Mouse (Mus musculus): ENCODE data around the gene Cldn1.

Gene Cldn1

GRCm38 (mm10) chr16:26371325-26372053 is at the start of gene Cldn1:
Gene Cldn1, minus strand, starts transcription at chr16:26371841.
- DNase-seq (ENCODE audit: low spot score): peak; percentile 86

GRCm38 (mm10) chr16:26418616-26419015 is 47.0 kb upstream of the Cldn1 start:
- DNase-seq (ENCODE audit: low spot score): no peak

- DNase-seq (ENCODE audit: low spot score): no peak
Observed at GRCm38 (mm10) chr16:26404070-26404469, 32.4 kb upstream of the Cldn1 start.

GRCm38 (mm10) chr16:26400971-26401370 is 29.3 kb upstream of the Cldn1 start:
- peak; percentile 11 for DNase-seq (ENCODE audit: low spot score)

GRCm38 (mm10) chr16:26400549-26400948 is 28.9 kb upstream of the Cldn1 start:
- DNase-seq (ENCODE audit: low spot score): no peak

GRCm38 (mm10) chr16:26390936-26391335 is 19.3 kb upstream of the Cldn1 start:
- no peak for DNase-seq (ENCODE audit: low spot score)

GRCm38 (mm10) chr16:26386159-26386558 is 14.5 kb upstream of the Cldn1 start:
- DNase-seq (ENCODE audit: low spot score): no peak

GRCm38 (mm10) chr16:26384112-26384649 is 12.5 kb upstream of the Cldn1 start:
- no peak for DNase-seq (ENCODE audit: low spot score)

GRCm38 (mm10) chr16:26377170-26377569 is 5.5 kb upstream of the Cldn1 start:
- DNase-seq (ENCODE audit: low spot score): no peak

GRCm38 (mm10) chr16:26370127-26370526 is 1.5 kb downstream of the Cldn1 start:
- DNase-seq (ENCODE audit: low spot score): no peak

- DNase-seq (ENCODE audit: low spot score): no peak
Observed at GRCm38 (mm10) chr16:26369044-26369730, 2.5 kb downstream of the Cldn1 start.

GRCm38 (mm10) chr16:26368121-26368520 is 3.5 kb downstream of the Cldn1 start:
- DNase-seq (ENCODE audit: low spot score): no peak

- no peak for DNase-seq (ENCODE audit: low spot score)
Observed at GRCm38 (mm10) chr16:26360694-26361093, 10.9 kb downstream of the Cldn1 start.

GRCm38 (mm10) chr16:26359619-26360018 is 12.0 kb downstream of the Cldn1 start:
- no peak for DNase-seq (ENCODE audit: low spot score)

- DNase-seq (ENCODE audit: low spot score): no peak
Observed at GRCm38 (mm10) chr16:26358898-26359297, 12.7 kb downstream of the Cldn1 start.

- no peak for DNase-seq (ENCODE audit: low spot score)
Observed at GRCm38 (mm10) chr16:26357863-26358780, 13.5 kb downstream of the Cldn1 start.

- no peak for DNase-seq (ENCODE audit: low spot score)
Observed at GRCm38 (mm10) chr16:26355513-26355912, 16.1 kb downstream of the Cldn1 start.

GRCm38 (mm10) chr16:26350786-26351185 is 20.9 kb downstream of the Cldn1 start:
- no peak for DNase-seq (ENCODE audit: low spot score)

GRCm38 (mm10) chr16:26348809-26349208 is 22.8 kb downstream of the Cldn1 start:
- no peak for DNase-seq (ENCODE audit: low spot score)

GRCm38 (mm10) chr16:26316281-26316680 is 55.4 kb downstream of the Cldn1 start:
- DNase-seq (ENCODE audit: low spot score): no peak

GRCm38 (mm10) chr16:26314815-26315214 is 56.8 kb downstream of the Cldn1 start:
- no peak for DNase-seq (ENCODE audit: low spot score)

GRCm38 (mm10) chr16:26309402-26309801 is 62.2 kb downstream of the Cldn1 start:
- DNase-seq (ENCODE audit: low spot score): no peak
